Mouse (Mus musculus) induced T-regulatory cell, adult 2 months (primary cell): Measurements from ENCODE around the gene Pdcd6.
A peak's percentile ranks its signal among the peaks of the same experiment; 100 is the strongest.

Experiments used
- DNase-seq: peaks from one replicate; pipeline ENCODE4 v3.0.0-alpha.2; 2012; ENCODE audit warnings: low read depth

Pdcd6 gene

GRCm38 (mm10) chr13:74275726-74276125, 41.7 kb downstream of the Pdcd6 start:
- DNase-seq = no peak

- peak; percentile 70 for DNase-seq
Measured at GRCm38 (mm10) chr13:74260231-74260992, 57.0 kb downstream of the Pdcd6 start.

- DNase-seq = peak; percentile 78
Measured at GRCm38 (mm10) chr13:74259460-74260230, 57.7 kb downstream of the Pdcd6 start.
